Mouse (Mus musculus) C2C12 (cell line): ENCODE results near the gene Slc2a10.

Experiments
- CEBPB ChIP-seq: IDR thresholded peaks from one replicate; pipeline ENCODE4 v1.6.1; 2011; ENCODE audit warnings: low read depth, mild to moderate bottlenecking, control low read depth, moderate library complexity
- CTCF ChIP-seq: IDR thresholded peaks from one replicate; pipeline ENCODE4 v1.5.1; 2011; ENCODE audit not compliant: control insufficient read depth, insufficient read depth, insufficient read length
- FOSL1 ChIP-seq: IDR thresholded peaks from one replicate; pipeline ENCODE4 v1.8.0; 2011; ENCODE audit warnings: mild to moderate bottlenecking, low read length; ENCODE audit not compliant: poor library complexity, insufficient read depth, severe bottlenecking
- MAX ChIP-seq: IDR thresholded peaks from one replicate; pipeline ENCODE4 v1.6.1; 2011; ENCODE audit warnings: mild to moderate bottlenecking, control low read depth
- MYOG ChIP-seq: IDR thresholded peaks from one replicate; pipeline ENCODE4 v1.6.1; 2011; ENCODE audit not compliant: control insufficient read depth, insufficient read length; ENCODE audit errors: extremely low read depth

GRCm38 (mm10) chr2:165458189-165458588 is 45.4 kb upstream of the Slc2a10 start:
- TF ChIP-seq CTCF, result no peak
- TF ChIP-seq CEBPB, result no peak
- TF ChIP-seq MYOG, result no peak
- TF ChIP-seq FOSL1, result no peak
- no peak for TF ChIP-seq MAX
